Mouse (Mus musculus) forebrain, embryonic 12.5 days (tissue): ENCODE data around the gene Csrnp3. TPM values are rescaled to one million over a fixed set of nuclear protein-coding genes. Genes with fewer than 3 reads are reported as not detected.
A peak's percentile ranks its signal among the peaks of the same experiment; 100 is the strongest.

Experiments used
- ATAC-seq: fragments of 200-750 bp; cut with Nextera tagmentation; 2 replicates; pipeline ENCODE4 v1.8.0; 2017; ENCODE audit warnings: moderate TSS enrichment; ENCODE audit not compliant: low FRiP score
- H3K27ac ChIP-seq: fragments of 300-500 bp; sonication (generic); 2 replicates; pipeline ENCODE4 v1.5.1; 2016; ENCODE audit warnings: mild to moderate bottlenecking
- H3K27me3 ChIP-seq: fragments of 300-500 bp; sonication (generic); 2 replicates; pipeline ENCODE4 v1.6.1; 2016; ENCODE audit warnings: mild to moderate bottlenecking
- H3K36me3 ChIP-seq: fragments of 300-500 bp; sonication (generic); replicated peaks from 2 replicates; pipeline ENCODE4 v1.6.1; 2016; ENCODE audit warnings: mild to moderate bottlenecking
- H3K4me1 ChIP-seq: fragments of 300-500 bp; sonication (generic); 2 replicates; pipeline ENCODE4 v1.6.1; 2016
- H3K4me2 ChIP-seq: fragments of 300-500 bp; sonication (generic); 2 replicates; pipeline ENCODE4 v1.6.1; 2016; ENCODE audit warnings: mild to moderate bottlenecking, moderate library complexity
- H3K4me3 ChIP-seq: fragments of 300-500 bp; sonication (generic); replicated peaks from 2 replicates; pipeline ENCODE4 v1.5.1; 2016; ENCODE audit warnings: mild to moderate bottlenecking
- H3K9ac ChIP-seq: fragments of 300-500 bp; sonication (generic); 2 replicates; pipeline ENCODE4 v1.6.1; 2016; ENCODE audit warnings: mild to moderate bottlenecking
- H3K9me3 ChIP-seq: fragments of 300-500 bp; sonication (generic); 2 replicates; pipeline ENCODE4 v1.6.1; 2016
- WGBS: fragments of 180-500 bp; shearing (Covaris S2); methylation state at CpG from one replicate; pipeline ENCODE4 v1.1.7; 2016; 5-methylcytosine and 5-hydroxymethylcytosine counted together
- polyA plus RNA-seq: library from polyadenylated mRNA; unstranded; fragments of >200 nt; fragmentation: Nextera tagmentation; extraction: Ambion mirVana; gene quantifications from 2 replicates; pipeline ENCODE4 v1.2.1, GENCODE M21; 2016

The Csrnp3 gene
- polyA plus RNA-seq, 1 experiment from 2014 or later = 30.0 TPM

GRCm38 (mm10) chr2:65975383-65975782 lies 129.8 kb downstream of the Csrnp3 start:
- Histone ChIP-seq H3K9me3 (no peaks in the 10 kb centered on the region), H3K4me2 (no peak overlapping the region), H3K36me3 (peaks cover 7% of the 10 kb centered on the region; the same call in 1 of the 2 replicates), H3K27ac (no peak overlapping the region), H3K9ac (no peak overlapping the region), H3K27me3 (no peaks in the 10 kb centered on the region), H3K4me3 (no peak overlapping the region), H3K4me1 (peaks cover 21% of the 10 kb centered on the region)
- ATAC-seq = no peak
- whole genome bisulfite sequencing = 69% methylated on average over 5 of the region's 5 CpGs

GRCm38 (mm10) chr2:65979338-65980053 lies 133.9 kb downstream of the Csrnp3 start:
- Histone ChIP-seq H3K9ac (no peak overlapping the region), H3K9me3 (no peaks in the 10 kb centered on the region), H3K4me3 (no peak overlapping the region), H3K36me3 (no peaks in the 10 kb centered on the region), H3K4me2 (no peak overlapping the region), H3K27ac (peak overlapping the region; percentile 64), H3K27me3 (no peaks in the 10 kb centered on the region), H3K4me1 (peaks cover 28% of the 10 kb centered on the region)
- ATAC-seq = peak; percentile 62; the same call in 1 of the 2 replicates
- 67% methylated on average over 17 of the region's 17 CpGs for WGBS

GRCm38 (mm10) chr2:65981470-65981869 lies 135.9 kb downstream of the Csrnp3 start:
- no peaks in the 10 kb centered on the region for H3K27me3 ChIP-seq
- no peak overlapping the region for H3K4me3 ChIP-seq
- no peak overlapping the region for H3K9ac ChIP-seq
- 92% methylated on average over 6 of the region's 6 CpGs for WGBS
- H3K4me2 ChIP-seq = no peak overlapping the region
- no peak for ATAC-seq
- H3K36me3 ChIP-seq = no peaks in the 10 kb centered on the region
- no peak overlapping the region for H3K27ac ChIP-seq
- H3K4me1 ChIP-seq = peaks cover 28% of the 10 kb centered on the region
- H3K9me3 ChIP-seq = no peaks in the 10 kb centered on the region

DNA sequence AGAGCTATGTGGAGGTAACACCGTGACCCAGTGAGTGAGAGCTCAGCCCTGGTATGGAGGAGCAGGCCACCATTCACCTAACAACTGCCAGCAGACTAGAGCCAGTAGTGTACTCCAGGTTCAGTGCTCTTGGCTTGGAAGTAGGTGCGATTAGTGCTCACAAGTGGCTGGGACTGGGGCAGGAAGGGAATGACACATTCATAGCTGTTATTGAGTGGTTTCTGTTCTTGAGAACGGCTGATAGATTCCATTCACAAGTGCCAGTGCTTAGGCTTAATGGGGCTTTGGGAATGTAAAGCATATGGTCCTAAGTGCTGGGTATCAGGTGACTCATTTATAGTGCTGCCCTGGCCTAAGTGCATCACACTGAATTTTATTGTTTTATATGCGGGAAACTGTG lies 136.4 kb downstream of the Csrnp3 start:
- no peak overlapping the region for H3K9ac ChIP-seq
- no peak overlapping the region for H3K27ac ChIP-seq
- H3K4me1 ChIP-seq = peaks cover 28% of the 10 kb centered on the region
- WGBS = 52% methylated on average over 4 of the region's 4 CpGs
- H3K36me3 ChIP-seq = no peaks in the 10 kb centered on the region
- H3K4me3 ChIP-seq = no peak overlapping the region
- no peak overlapping the region for H3K4me2 ChIP-seq
- H3K9me3 ChIP-seq = no peaks in the 10 kb centered on the region
- H3K27me3 ChIP-seq = no peaks in the 10 kb centered on the region
- peak; percentile 49 for ATAC-seq

- no peak overlapping the region for H3K4me3 ChIP-seq
- no peaks in the 10 kb centered on the region for H3K27me3 ChIP-seq
- H3K9ac ChIP-seq = no peak overlapping the region
- no peak overlapping the region for H3K27ac ChIP-seq
- no peaks in the 10 kb centered on the region for H3K9me3 ChIP-seq
- H3K4me2 ChIP-seq = no peak overlapping the region
- ATAC-seq = no peak
- 77% methylated on average over 4 of the region's 4 CpGs for WGBS
- H3K36me3 ChIP-seq = no peaks in the 10 kb centered on the region
- peaks cover 10% of the 10 kb centered on the region for H3K4me1 ChIP-seq
Measured at GRCm38 (mm10) chr2:65985706-65986105, 140.1 kb downstream of the Csrnp3 start.

- WGBS = 82% methylated on average over 6 of the region's 6 CpGs
- Histone ChIP-seq H3K9ac (no peak overlapping the region), H3K27me3 (no peaks in the 10 kb centered on the region), H3K9me3 (no peaks in the 10 kb centered on the region), H3K4me1 (peaks cover 11% of the 10 kb centered on the region), H3K36me3 (no peaks in the 10 kb centered on the region), H3K27ac (no peak overlapping the region), H3K4me3 (no peak overlapping the region), H3K4me2 (no peak overlapping the region)
- ATAC-seq = no peak
Measured at GRCm38 (mm10) chr2:65987069-65987468, 141.5 kb downstream of the Csrnp3 start.

DNA sequence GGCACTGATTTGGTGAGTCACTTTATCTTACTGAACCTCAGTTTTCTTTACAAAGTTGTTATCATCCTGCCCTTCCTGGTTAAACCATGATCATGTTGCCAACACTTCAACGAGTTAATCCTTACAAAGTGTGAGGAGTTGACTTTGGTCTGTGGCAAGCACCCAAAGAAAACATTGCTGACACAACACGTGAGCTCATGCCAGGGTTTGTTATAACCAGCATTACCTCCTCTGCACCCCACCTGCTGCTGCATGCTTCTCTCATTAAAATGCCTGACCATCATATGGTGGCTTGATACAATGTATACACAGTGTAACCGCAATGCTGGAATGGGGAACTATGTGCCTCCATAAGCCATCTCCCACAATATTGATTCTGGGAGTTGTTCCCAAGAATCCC lies 142.0 kb downstream of the Csrnp3 start:
- H3K9ac ChIP-seq = no peak overlapping the region
- no peak overlapping the region for H3K4me2 ChIP-seq
- WGBS = 81% methylated on average over 3 of the region's 3 CpGs
- no peak for ATAC-seq
- H3K9me3 ChIP-seq = no peaks in the 10 kb centered on the region
- H3K27ac ChIP-seq = no peak overlapping the region
- no peak overlapping the region for H3K4me3 ChIP-seq
- no peaks in the 10 kb centered on the region for H3K36me3 ChIP-seq
- no peaks in the 10 kb centered on the region for H3K27me3 ChIP-seq
- peaks cover 14% of the 10 kb centered on the region for H3K4me1 ChIP-seq

DNA sequence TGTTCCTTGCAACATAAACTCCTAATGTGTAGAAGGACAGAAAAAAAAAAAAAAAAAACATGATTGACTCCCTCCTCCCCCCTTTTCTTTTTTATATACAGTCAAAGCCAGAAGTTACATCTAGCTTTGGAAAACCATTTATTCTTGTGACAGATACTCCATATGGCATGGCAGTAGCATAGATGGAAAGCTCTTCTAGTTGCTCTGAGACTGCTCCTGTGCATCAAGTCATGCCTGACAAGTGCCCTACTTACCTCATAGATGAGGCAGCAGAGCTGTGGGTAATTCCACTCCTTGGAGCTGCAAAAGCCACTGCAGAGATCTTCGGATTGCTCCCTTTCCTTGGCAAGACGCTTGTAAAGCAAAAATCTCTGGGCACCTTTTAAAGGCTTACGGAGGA lies 143.2 kb downstream of the Csrnp3 start:
- Histone ChIP-seq H3K27ac (no peak overlapping the region), H3K9me3 (no peaks in the 10 kb centered on the region), H3K4me1 (peaks cover 24% of the 10 kb centered on the region), H3K4me2 (no peak overlapping the region), H3K27me3 (no peaks in the 10 kb centered on the region), H3K9ac (no peak overlapping the region), H3K36me3 (no peaks in the 10 kb centered on the region), H3K4me3 (no peak overlapping the region)
- no peak for ATAC-seq
- WGBS = 95% methylated on average over 3 of the region's 3 CpGs

GRCm38 (mm10) chr2:65990108-65990507 lies 144.5 kb downstream of the Csrnp3 start:
- no peak for ATAC-seq
- Histone ChIP-seq H3K27me3 (no peaks in the 10 kb centered on the region), H3K4me3 (no peak overlapping the region), H3K27ac (no peak overlapping the region), H3K9me3 (no peaks in the 10 kb centered on the region), H3K4me1 (peaks cover 32% of the 10 kb centered on the region), H3K9ac (no peak overlapping the region), H3K4me2 (no peak overlapping the region), H3K36me3 (no peaks in the 10 kb centered on the region)

GRCm38 (mm10) chr2:65990754-65991153 lies 145.2 kb downstream of the Csrnp3 start:
- H3K36me3 ChIP-seq = no peaks in the 10 kb centered on the region
- no peak overlapping the region for H3K27ac ChIP-seq
- H3K4me1 ChIP-seq = peaks cover 38% of the 10 kb centered on the region
- H3K4me2 ChIP-seq = no peak overlapping the region
- H3K9me3 ChIP-seq = no peaks in the 10 kb centered on the region
- 37% methylated on average over 4 of the region's 4 CpGs for WGBS
- no peak for ATAC-seq
- no peak overlapping the region for H3K4me3 ChIP-seq
- no peaks in the 10 kb centered on the region for H3K27me3 ChIP-seq
- no peak overlapping the region for H3K9ac ChIP-seq

DNA sequence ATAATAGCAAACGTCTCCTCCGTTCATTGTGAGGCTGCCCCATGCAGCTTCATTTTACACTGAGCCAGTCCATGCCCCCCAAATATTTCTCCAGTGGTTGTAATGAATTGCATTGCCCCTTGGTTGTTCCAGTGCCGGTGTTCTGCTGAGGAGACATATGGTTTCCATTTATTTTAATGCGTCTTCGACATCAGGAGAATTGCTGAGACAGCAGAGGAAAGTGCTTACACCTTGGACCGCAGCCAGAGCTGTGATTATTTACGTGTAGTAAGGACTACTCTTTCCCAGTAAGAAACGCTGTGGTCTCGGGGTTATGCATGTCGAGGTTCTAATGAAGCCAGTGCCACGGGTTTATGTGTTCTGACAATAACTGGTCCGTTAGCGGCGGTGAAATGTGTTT lies 147.8 kb downstream of the Csrnp3 start:
- peak overlapping the region; percentile 11; the same call in 1 of the 2 replicates for H3K4me2 ChIP-seq
- no peak overlapping the region for H3K4me3 ChIP-seq
- peak; percentile 21; the same call in 1 of the 2 replicates for ATAC-seq
- H3K9me3 ChIP-seq = no peaks in the 10 kb centered on the region
- peaks cover 42% of the 10 kb centered on the region for H3K4me1 ChIP-seq
- H3K36me3 ChIP-seq = no peaks in the 10 kb centered on the region
- H3K27me3 ChIP-seq = no peaks in the 10 kb centered on the region
- H3K9ac ChIP-seq = no peak overlapping the region
- H3K27ac ChIP-seq = peak overlapping the region; percentile 76
- WGBS = 39% methylated on average over 14 of the region's 14 CpGs

DNA sequence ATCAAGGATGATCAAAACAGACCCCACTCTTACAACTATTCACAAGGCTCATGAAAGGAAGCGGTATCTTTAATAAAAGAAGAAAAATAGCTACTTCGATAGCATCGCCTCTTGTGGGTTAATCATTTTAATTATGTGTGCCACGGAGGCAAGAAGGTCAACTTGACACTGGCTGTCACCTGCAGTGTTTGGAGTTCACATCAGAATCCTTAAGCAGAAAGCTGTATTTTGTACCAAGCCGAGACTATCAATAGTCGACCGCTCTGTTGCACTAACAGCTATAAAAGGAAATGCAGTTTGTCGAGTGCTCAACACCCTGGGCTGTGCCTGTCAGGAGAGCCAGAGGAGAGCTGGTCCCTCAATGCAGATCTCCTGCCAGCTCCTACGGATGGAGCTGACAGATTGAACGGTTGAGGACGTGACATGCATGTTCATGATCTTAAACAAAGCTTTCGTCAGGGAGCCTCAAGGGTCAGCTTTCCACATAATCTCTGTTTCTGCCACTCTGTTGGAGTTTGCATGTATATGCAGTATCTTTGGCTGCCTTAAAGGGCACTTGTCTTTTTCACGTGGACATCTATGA lies 149.4 kb downstream of the Csrnp3 start:
- Histone ChIP-seq H3K36me3 (no peaks in the 10 kb centered on the region), H3K4me2 (peak overlapping the region; percentile 6), H3K27ac (peak overlapping the region; percentile 87), H3K9me3 (no peaks in the 10 kb centered on the region), H3K9ac (no peak overlapping the region), H3K4me3 (no peak overlapping the region), H3K4me1 (peaks cover 42% of the 10 kb centered on the region), H3K27me3 (no peaks in the 10 kb centered on the region)
- peak; percentile 92 for ATAC-seq
- WGBS = 22% methylated on average over 13 of the region's 13 CpGs

- no peak overlapping the region for H3K9ac ChIP-seq
- no peak overlapping the region for H3K4me3 ChIP-seq
- no peaks in the 10 kb centered on the region for H3K9me3 ChIP-seq
- WGBS = 96% methylated on average over 2 of the region's 2 CpGs
- H3K27ac ChIP-seq = no peak overlapping the region
- peaks cover 22% of the 10 kb centered on the region for H3K4me1 ChIP-seq
- H3K4me2 ChIP-seq = no peak overlapping the region
- ATAC-seq = no peak
- no peaks in the 10 kb centered on the region for H3K27me3 ChIP-seq
- H3K36me3 ChIP-seq = no peaks in the 10 kb centered on the region
Measured at GRCm38 (mm10) chr2:65998747-65999146, 153.2 kb downstream of the Csrnp3 start.
